Mouse (Mus musculus) MEL (cell line): ENCODE measurements around the gene Ppp1r37. TPM values are rescaled to one million over a fixed set of nuclear protein-coding genes. Genes with fewer than 3 reads are reported as not detected.
A peak's percentile ranks its signal among the peaks of the same experiment; 100 is the strongest.

Source experiments
- DNase-seq: peaks from one replicate; pipeline ENCODE4 v3.0.0; 2011; ENCODE audit warnings: low read depth, low spot score
- H3K27ac ChIP-seq: 2 replicates; pipeline ENCODE4 v1.5.1; 2012; ENCODE audit warnings: low read depth, mild to moderate bottlenecking, control low read depth, low read length, moderate library complexity; ENCODE audit not compliant: control insufficient read depth
- H3K27me3 ChIP-seq, 2 experiments: fragments of 150-350 bp in 1 of 2; sonication (generic) in 1 of 2; 2 replicates each; pipeline ENCODE4 v1.6.1; 2012; ENCODE audit warnings: low read length in 2 of 2, mild to moderate bottlenecking in 2 of 2, improper control_type of control experiment in 1 of 2, moderate library complexity in 1 of 2; ENCODE audit not compliant: insufficient read depth in 2 of 2, control insufficient read depth in 1 of 2
- H3K36me3 ChIP-seq, 2 experiments: 2 replicates each; pipeline ENCODE4 v1.6.1; 2012 to 2014; ENCODE audit warnings: low read length in 2 of 2, improper control_type of control experiment in 1 of 2, inconsistent platforms in 1 of 2, mild to moderate bottlenecking in 1 of 2; ENCODE audit not compliant: insufficient read depth in 2 of 2, control insufficient read depth in 1 of 2
- H3K4me1 ChIP-seq, 2 experiments: fragments of 150-350 bp in 1 of 2; sonication (generic) in 1 of 2; 2 replicates each; pipeline ENCODE4 v1.6.1; 2012; ENCODE audit warnings: low read length in 2 of 2, improper control_type of control experiment in 1 of 2, mild to moderate bottlenecking in 1 of 2; ENCODE audit not compliant: insufficient read depth in 2 of 2, control insufficient read depth in 1 of 2
- H3K4me3 ChIP-seq, 2 experiments: fragments of 150-350 bp in 1 of 2; sonication (generic) in 1 of 2; 2 replicates each; pipeline ENCODE4 v1.5.1; 2012; ENCODE audit warnings: low read depth in 2 of 2, low read length in 2 of 2, mild to moderate bottlenecking in 2 of 2, moderate library complexity in 2 of 2, control low read depth in 1 of 2, improper control_type of control experiment in 1 of 2; ENCODE audit not compliant: control insufficient read depth in 1 of 2, insufficient read depth in 1 of 2
- H3K79me2 ChIP-seq: 2 replicates; pipeline ENCODE4 v1.6.1; 2012; ENCODE audit warnings: mild to moderate bottlenecking, low read length, moderate library complexity; ENCODE audit not compliant: control insufficient read depth, poor library complexity, insufficient read depth
- H3K9ac ChIP-seq: 2 replicates; pipeline ENCODE4 v1.6.1; 2012; ENCODE audit warnings: low read depth, mild to moderate bottlenecking, control low read depth, low read length, moderate library complexity; ENCODE audit not compliant: control insufficient read depth, poor library complexity, severe bottlenecking
- H3K9me3 ChIP-seq: fragments of 150-350 bp; sonication (generic); replicated peaks from 2 replicates; pipeline ENCODE4 v1.6.1; 2012; ENCODE audit warnings: mild to moderate bottlenecking, low read length, improper control_type of control experiment, moderate library complexity; ENCODE audit not compliant: insufficient read depth
- BHLHE40 ChIP-seq: IDR thresholded peaks from 2 replicates; pipeline ENCODE4 v1.6.1; 2012; ENCODE audit warnings: low read depth, mild to moderate bottlenecking, inconsistent platforms, low read length, improper control_type of control experiment, borderline replicate concordance
- CHD1 ChIP-seq: IDR thresholded peaks from 2 replicates; pipeline ENCODE4 v1.6.1; 2012; ENCODE audit warnings: low read depth, mild to moderate bottlenecking, inconsistent platforms, low read length, improper control_type of control experiment
- CHD2 ChIP-seq: IDR thresholded peaks from 2 replicates; pipeline ENCODE4 v1.6.1; 2011; ENCODE audit warnings: low read length, improper control_type of control experiment
- CTCF ChIP-seq, 3 experiments: IDR thresholded peaks in 2 of 3; conservative IDR thresholded peaks in 1 of 3; 2 replicates each; pipeline ENCODE4 v1.5.1; 2011 to 2012; ENCODE audit warnings: low read length in 3 of 3, low read depth in 2 of 3, mild to moderate bottlenecking in 2 of 3, improper control_type of control experiment in 1 of 3, inconsistent platforms in 1 of 3, mixed read lengths in 1 of 3, moderate library complexity in 1 of 3; ENCODE audit not compliant: control insufficient read depth in 1 of 3, insufficient read depth in 1 of 3, poor library complexity in 1 of 3, severe bottlenecking in 1 of 3
- E2F4 ChIP-seq: IDR thresholded peaks from 2 replicates; pipeline ENCODE4 v1.6.1; 2011; ENCODE audit warnings: low read depth, low read length, improper control_type of control experiment, borderline replicate concordance
- ELF1 ChIP-seq: IDR thresholded peaks from 2 replicates; pipeline ENCODE4 v1.6.1; 2014; ENCODE audit warnings: low read depth, mild to moderate bottlenecking, inconsistent platforms, low read length, improper control_type of control experiment, moderate library complexity
- ETS1 ChIP-seq: IDR thresholded peaks from 2 replicates; pipeline ENCODE4 v1.6.1; 2012; ENCODE audit warnings: low read depth, mild to moderate bottlenecking, inconsistent platforms, low read length, improper control_type of control experiment, moderate library complexity
- GABPA ChIP-seq: IDR thresholded peaks from 2 replicates; pipeline ENCODE4 v1.6.1; 2012; ENCODE audit warnings: low read depth, mild to moderate bottlenecking, inconsistent platforms, low read length, improper control_type of control experiment, moderate library complexity
- HCFC1 ChIP-seq: IDR thresholded peaks from 2 replicates; pipeline ENCODE4 v1.6.1; 2012; ENCODE audit warnings: low read depth, mild to moderate bottlenecking, inconsistent platforms, low read length, improper control_type of control experiment, moderate library complexity
- JUND ChIP-seq: IDR thresholded peaks from 2 replicates; pipeline ENCODE4 v1.6.1; 2011; ENCODE audit warnings: low read depth, mild to moderate bottlenecking, improper control_type of control experiment, low read length
- MAFK ChIP-seq: IDR thresholded peaks from 2 replicates; pipeline ENCODE4 v1.6.1; 2011; ENCODE audit warnings: low read depth, mild to moderate bottlenecking, low read length, improper control_type of control experiment, borderline replicate concordance
- MAX ChIP-seq: IDR thresholded peaks from 2 replicates; pipeline ENCODE4 v1.6.1; 2011; ENCODE audit warnings: low read length, improper control_type of control experiment
- MEF2A ChIP-seq: IDR thresholded peaks from 2 replicates; pipeline ENCODE4 v1.6.1; 2014; ENCODE audit warnings: low read depth, mild to moderate bottlenecking, inconsistent platforms, low read length, improper control_type of control experiment; ENCODE audit not compliant: poor library complexity, insufficient replicate concordance, severe bottlenecking; ENCODE audit errors: extremely low read depth
- MYB ChIP-seq: IDR thresholded peaks from 2 replicates; pipeline ENCODE4 v1.6.1; 2011; ENCODE audit warnings: mild to moderate bottlenecking, low read depth, low read length, improper control_type of control experiment
- NRF1 ChIP-seq: IDR thresholded peaks from 2 replicates; pipeline ENCODE4 v1.6.1; 2014; ENCODE audit warnings: low read depth, mild to moderate bottlenecking, inconsistent platforms, low read length, improper control_type of control experiment, moderate library complexity; ENCODE audit not compliant: poor library complexity, insufficient read depth, severe bottlenecking
- POLR2AphosphoS5 ChIP-seq: IDR thresholded peaks from 2 replicates; pipeline ENCODE4 v1.6.1; 2012; ENCODE audit warnings: low read depth, borderline replicate concordance, mild to moderate bottlenecking, inconsistent platforms, low read length, moderate library complexity, mixed read lengths
- RAD21 ChIP-seq: IDR thresholded peaks from 2 replicates; pipeline ENCODE4 v1.6.1; 2011; ENCODE audit warnings: mild to moderate bottlenecking, low read depth, low read length, improper control_type of control experiment
- RCOR1 ChIP-seq: IDR thresholded peaks from 2 replicates; pipeline ENCODE4 v1.6.1; 2012; ENCODE audit warnings: low read depth, mild to moderate bottlenecking, inconsistent platforms, low read length, improper control_type of control experiment
- SIN3A ChIP-seq: IDR thresholded peaks from 2 replicates; pipeline ENCODE4 v1.6.1; 2012; ENCODE audit warnings: low read length, improper control_type of control experiment, inconsistent platforms
- TAL1 ChIP-seq: IDR thresholded peaks from 2 replicates; pipeline ENCODE4 v1.6.1; 2012; ENCODE audit warnings: mild to moderate bottlenecking, inconsistent platforms, low read length, moderate library complexity, mixed read lengths
- TCF12 ChIP-seq: IDR thresholded peaks from 2 replicates; pipeline ENCODE4 v1.6.1; 2014; ENCODE audit warnings: low read depth, mild to moderate bottlenecking, inconsistent platforms, low read length, improper control_type of control experiment, moderate library complexity
- UBTF ChIP-seq: IDR thresholded peaks from 2 replicates; pipeline ENCODE4 v1.6.1; 2012; ENCODE audit warnings: low read depth, mild to moderate bottlenecking, inconsistent platforms, low read length, improper control_type of control experiment, moderate library complexity, borderline replicate concordance; ENCODE audit not compliant: insufficient read depth
- USF1 ChIP-seq: IDR thresholded peaks from 2 replicates; pipeline ENCODE4 v1.6.1; 2014; ENCODE audit warnings: low read depth, mild to moderate bottlenecking, inconsistent platforms, low read length, improper control_type of control experiment, moderate library complexity
- ZC3H11A ChIP-seq: IDR thresholded peaks from 2 replicates; pipeline ENCODE4 v1.6.1; 2012; ENCODE audit warnings: low read depth, mild to moderate bottlenecking, inconsistent platforms, low read length, improper control_type of control experiment
- ZNF384 ChIP-seq: IDR thresholded peaks from 2 replicates; pipeline ENCODE4 v1.6.1; 2012; ENCODE audit warnings: low read depth, mild to moderate bottlenecking, inconsistent platforms, low read length, improper control_type of control experiment
- polyA plus RNA-seq, 2 experiments: library from polyadenylated mRNA; stranded (reverse) in 1 of 2; unstranded in 1 of 2; fragments of >175 nt in 1 of 2; fragments of >200 nt in 1 of 2; gene quantifications; 2 replicates each; pipeline versions ENCODE4 v1.2.1 to v1.2.4; 2012; ENCODE audit warnings: low replicate concordance in 2 of 2, low read depth in 1 of 2; ENCODE audit not compliant: insufficient read length in 2 of 2, insufficient read depth in 1 of 2, missing spikeins in 1 of 2
- total RNA-seq: library from RNA; depleted of rRNA; stranded (reverse); fragments of 300-350 nt; gene quantifications from 2 replicates; pipeline ENCODE4 v1.2.3, GENCODE M21; 2012

Ppp1r37 gene
- total and polyA plus RNA-seq, 3 experiments = 13.6 to 29.0 TPM; not detected in 1

GRCm38 (mm10) chr7:19572926-19573775, 10.3 kb upstream of the Ppp1r37 start (continued):
- peak; percentile 79; the same call in 1 of the 2 replicates for TF ChIP-seq BHLHE40
- no peak; the same call in 1 of the 2 replicates for TF ChIP-seq ETS1
- no peak for TF ChIP-seq JUND
- TF ChIP-seq ELF1 = peak; percentile 59
- peak; percentile 57; the same call in 1 of the 2 replicates for TF ChIP-seq NRF1
- peak; percentile 87 for TF ChIP-seq SIN3A
- TF ChIP-seq USF1 = peak; percentile 46; the same call in 1 of the 2 replicates
- TF ChIP-seq HCFC1 = peak; percentile 89
- TF ChIP-seq MYB = no peak
- no peak for TF ChIP-seq POLR2AphosphoS5
- no peak for TF ChIP-seq CHD2
- TF ChIP-seq, all 39 proteins: peak for 20

DNA sequence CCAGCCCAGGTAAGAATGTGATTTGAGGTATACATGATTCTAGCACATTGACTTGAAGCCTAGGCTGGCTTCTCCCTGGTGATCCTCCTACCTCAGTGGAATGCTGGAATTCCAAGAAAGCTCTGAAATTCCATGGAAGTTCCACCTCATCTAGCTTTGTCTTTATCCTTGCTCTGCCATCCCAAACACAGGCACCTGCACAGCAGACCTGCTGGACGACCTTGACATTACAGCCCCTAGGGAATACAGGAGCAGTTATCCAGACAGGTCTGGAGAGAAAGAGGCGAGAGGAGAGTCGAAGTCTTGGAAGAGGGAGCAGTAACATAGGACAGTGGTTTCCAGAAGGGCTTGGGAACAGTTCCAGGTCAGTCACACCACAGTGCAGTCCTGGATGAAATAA, 6.8 kb upstream of the Ppp1r37 start:
- no peak for TF ChIP-seq UBTF
- TF ChIP-seq GABPA = no peak
- TF ChIP-seq MYB = no peak
- TF ChIP-seq ZC3H11A = no peak
- no peak for TF ChIP-seq CTCF (IDR thresholded peaks at IDR 0.05 in 2 of 3, conservative IDR thresholded peaks at IDR 0.05 in 1 of 3; ENCODE audit: control insufficient read depth in 1 of 3, insufficient read depth in 1 of 3, low read depth in 2 of 3, low read length in 3 of 3, poor library complexity in 1 of 3, severe bottlenecking in 1 of 3)
- TF ChIP-seq MAX = no peak
- TF ChIP-seq MAFK = no peak
- TF ChIP-seq RCOR1 = no peak
- TF ChIP-seq TCF12 = no peak
- TF ChIP-seq CHD1 = no peak
- TF ChIP-seq E2F4 = no peak
- TF ChIP-seq MEF2A = no peak
- no peak for TF ChIP-seq ZNF384
- TF ChIP-seq SIN3A = no peak
- no peak for TF ChIP-seq NRF1
- TF ChIP-seq TAL1 = no peak
- no peak for TF ChIP-seq ELF1
- TF ChIP-seq RAD21 = no peak
- no peak for TF ChIP-seq USF1
- no peak for TF ChIP-seq CHD2
- no peaks in the 10 kb centered on the region for H3K27me3 ChIP-seq
- H3K4me1 ChIP-seq = peaks cover 4 to 17% of the 10 kb centered on the region in 2 experiments; a peak in 3 of 4 replicates
- H3K4me3 ChIP-seq = no peak overlapping the region
- H3K9ac ChIP-seq = no peak overlapping the region
- peaks cover 33% of the 10 kb centered on the region for H3K79me2 ChIP-seq
- peaks cover 0 to 19% of the 10 kb centered on the region in 2 experiments; a peak in 3 of 4 replicates for H3K36me3 ChIP-seq
- H3K9me3 ChIP-seq = no peaks in the 10 kb centered on the region
- no peak overlapping the region for H3K27ac ChIP-seq
- no peak for DNase-seq
